Mouse (Mus musculus): Measurements from ENCODE around the gene Lpin3.
A peak's percentile ranks its signal among the peaks of the same experiment; 100 is the strongest.

The Lpin3 gene

GRCm38 (mm10) chr2:160887284-160887683, 6.8 kb downstream of the Lpin3 start:
- DNase-seq (ENCODE audit: low spot score in 2 of 2): peak; percentile 72 to 75

GRCm38 (mm10) chr2:160887859-160888258, 7.4 kb downstream of the Lpin3 start:
- no peak for DNase-seq (ENCODE audit: low spot score in 2 of 2)

- no peak for DNase-seq (ENCODE audit: low spot score in 2 of 2)
Observed at GRCm38 (mm10) chr2:160891045-160891444, 10.6 kb downstream of the Lpin3 start.

GRCm38 (mm10) chr2:160891697-160892096, 11.2 kb downstream of the Lpin3 start:
- DNase-seq (ENCODE audit: low spot score in 2 of 2): no peak

DNA sequence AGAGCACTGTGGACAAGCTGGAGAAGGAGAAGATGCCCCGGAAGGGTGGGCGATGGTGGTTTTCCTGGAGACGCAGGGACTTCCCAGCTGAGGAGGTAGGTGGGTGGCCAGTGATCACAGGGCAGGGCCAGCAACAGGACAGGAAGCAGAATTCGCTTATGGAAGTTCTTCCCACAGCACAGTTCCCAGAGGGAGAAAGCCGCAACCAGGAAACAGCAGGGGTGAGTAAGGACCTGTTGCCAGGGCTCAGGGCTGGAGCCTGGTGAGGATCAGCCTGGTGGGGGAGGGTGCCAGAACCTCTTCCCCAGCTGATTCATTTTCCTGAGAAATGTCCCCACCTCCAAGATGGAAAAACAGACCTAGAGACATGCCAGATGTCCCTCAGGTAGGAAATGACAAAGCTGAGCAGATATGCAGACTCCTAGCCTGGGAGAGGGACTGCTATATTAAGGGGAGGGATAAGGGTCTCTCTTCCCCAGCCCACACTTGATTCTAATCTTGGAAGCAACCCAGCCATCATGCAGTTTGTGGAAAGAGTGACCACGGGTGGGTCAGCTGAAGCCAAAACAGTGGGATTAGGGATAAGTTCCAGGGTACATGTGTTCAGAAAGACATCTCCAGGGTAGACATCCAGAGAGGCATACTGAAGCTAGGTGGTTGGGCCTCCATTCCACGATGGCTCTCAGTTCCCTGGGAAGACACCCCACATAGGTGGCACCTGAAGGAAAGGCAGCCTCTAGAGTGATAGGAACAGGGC, 21.4 kb downstream of the Lpin3 start:
- no peak for DNase-seq (ENCODE audit: low spot score in 2 of 2)

GRCm38 (mm10) chr2:160905301-160905700, 24.8 kb downstream of the Lpin3 start:
- DNase-seq (ENCODE audit: low spot score in 2 of 2): no peak

- DNase-seq (ENCODE audit: low spot score in 2 of 2): no peak
Observed at GRCm38 (mm10) chr2:160906101-160906500, 25.6 kb downstream of the Lpin3 start.

DNA sequence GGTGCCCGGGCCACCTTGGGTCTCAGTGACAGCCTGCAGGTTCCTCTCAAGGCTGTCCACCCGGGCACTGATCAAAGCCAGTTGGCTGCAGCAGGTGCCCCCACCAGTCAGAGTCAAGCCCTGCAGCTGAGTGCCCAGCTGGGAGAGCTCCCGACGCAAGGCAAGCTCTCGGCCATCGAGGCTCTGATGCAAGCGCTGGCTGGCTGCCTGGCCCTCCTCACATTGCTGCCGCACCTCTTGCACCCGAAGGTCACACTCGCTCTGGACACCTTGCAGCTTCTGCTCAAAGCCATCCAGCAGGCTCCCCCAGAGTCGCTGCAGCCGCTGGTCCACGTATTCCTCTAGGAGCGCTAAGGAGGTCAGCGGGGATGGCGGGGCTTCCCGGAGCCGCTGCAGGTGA, 28.1 kb downstream of the Lpin3 start:
- DNase-seq (ENCODE audit: low spot score in 2 of 2): no peak

DNA sequence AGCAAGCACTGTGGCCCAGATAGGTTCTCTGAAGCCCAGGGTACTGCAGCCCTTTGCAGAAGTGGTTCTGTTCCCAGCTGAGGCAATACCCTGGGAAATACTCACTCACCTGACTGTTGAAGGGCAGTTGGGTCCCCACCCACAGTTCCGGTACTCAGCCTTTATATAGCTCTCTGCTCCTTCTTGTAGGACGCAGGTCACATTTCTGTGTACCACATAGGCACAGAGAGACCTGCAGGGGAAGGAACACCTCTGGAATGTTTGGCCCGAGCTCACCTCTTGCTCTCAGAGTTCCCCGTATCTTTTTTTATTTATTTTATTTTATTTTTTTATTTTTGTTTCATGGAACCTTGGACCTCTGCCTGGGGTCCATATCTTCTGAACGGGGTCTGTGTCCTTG, 30.2 kb downstream of the Lpin3 start:
- no peak for DNase-seq (ENCODE audit: low spot score in 2 of 2)

DNA sequence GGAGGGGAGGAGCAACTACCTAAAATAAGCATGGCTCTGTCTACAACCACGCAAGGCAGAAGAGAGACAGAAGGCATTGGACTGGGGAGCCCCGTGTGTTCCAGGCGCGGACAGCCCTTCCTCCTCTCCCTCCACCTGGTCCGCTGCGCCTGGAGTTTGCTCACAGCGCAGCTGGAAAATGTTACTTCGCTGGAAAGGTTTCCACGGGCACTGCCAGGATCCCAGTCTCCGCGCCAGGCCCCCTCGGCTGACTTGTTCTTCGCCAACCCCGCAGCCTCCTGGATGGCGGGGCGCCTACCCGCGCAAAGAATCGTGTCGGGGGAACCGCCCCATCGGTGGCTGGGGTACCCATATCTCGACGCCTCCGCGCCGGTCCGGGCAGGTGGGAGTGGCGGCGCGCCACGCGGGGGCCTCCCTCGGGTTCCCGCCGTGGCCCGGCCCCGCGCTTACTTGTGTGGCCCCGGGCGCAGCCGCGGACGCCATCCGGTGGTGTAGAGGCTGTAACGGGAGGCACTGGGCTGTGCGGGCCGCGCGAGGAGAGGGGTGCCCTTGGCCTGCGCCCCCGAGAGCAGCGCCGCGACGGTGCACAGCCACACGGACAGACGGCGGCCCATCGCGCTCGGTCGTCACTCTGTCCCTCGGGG, 31.2 kb downstream of the Lpin3 start:
- no peak for DNase-seq (ENCODE audit: low spot score in 2 of 2)

DNA sequence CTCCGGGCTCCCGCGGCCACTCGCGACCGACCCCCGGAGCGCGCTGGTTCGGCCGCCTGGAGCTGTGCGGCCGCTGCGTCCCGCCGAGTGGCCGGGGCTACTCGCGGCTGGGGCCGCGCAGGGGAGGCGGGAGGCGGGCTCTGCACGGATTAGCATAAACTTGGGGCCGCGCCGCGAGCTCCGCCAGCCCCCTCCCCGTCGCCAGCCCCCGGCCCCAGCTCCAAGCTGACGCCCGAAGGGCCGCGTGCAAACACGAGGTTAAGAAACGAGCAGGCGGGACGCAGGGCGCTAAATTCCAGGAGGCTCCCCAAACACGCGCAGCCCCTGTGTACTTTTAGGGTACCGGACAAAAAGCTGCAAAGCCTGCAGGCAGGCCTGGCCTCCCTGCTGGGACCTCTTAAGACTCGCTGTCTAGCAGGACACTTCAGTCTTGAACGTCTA, 31.8 kb downstream of the Lpin3 start, which contains the start of gene Emilin3:
Gene Emilin3, minus strand, starts transcription at position 98 of the 441 bp plus-strand sequence.
- DNase-seq (ENCODE audit: low spot score in 2 of 2): no peak

DNA sequence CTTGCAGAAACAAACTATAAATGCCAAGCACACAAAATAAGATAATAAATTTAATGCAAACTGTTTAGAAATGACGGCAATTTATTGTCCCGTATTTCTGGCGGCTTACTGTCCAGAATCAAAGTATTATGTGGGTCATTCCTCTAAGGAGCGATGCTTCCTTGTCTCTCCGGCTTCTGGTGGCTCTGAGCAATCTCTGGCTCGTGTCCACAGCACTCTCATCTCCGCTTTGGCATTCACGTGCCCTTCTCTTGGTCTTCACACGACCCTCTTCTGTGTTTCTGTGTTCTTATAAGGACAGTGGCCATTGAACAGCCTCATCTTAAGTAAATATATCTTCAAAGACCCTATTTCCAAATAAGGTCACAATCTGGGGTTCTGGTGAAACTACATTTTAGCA, 34.2 kb downstream of the Lpin3 start:
- no peak for DNase-seq (ENCODE audit: low spot score in 2 of 2)

DNA sequence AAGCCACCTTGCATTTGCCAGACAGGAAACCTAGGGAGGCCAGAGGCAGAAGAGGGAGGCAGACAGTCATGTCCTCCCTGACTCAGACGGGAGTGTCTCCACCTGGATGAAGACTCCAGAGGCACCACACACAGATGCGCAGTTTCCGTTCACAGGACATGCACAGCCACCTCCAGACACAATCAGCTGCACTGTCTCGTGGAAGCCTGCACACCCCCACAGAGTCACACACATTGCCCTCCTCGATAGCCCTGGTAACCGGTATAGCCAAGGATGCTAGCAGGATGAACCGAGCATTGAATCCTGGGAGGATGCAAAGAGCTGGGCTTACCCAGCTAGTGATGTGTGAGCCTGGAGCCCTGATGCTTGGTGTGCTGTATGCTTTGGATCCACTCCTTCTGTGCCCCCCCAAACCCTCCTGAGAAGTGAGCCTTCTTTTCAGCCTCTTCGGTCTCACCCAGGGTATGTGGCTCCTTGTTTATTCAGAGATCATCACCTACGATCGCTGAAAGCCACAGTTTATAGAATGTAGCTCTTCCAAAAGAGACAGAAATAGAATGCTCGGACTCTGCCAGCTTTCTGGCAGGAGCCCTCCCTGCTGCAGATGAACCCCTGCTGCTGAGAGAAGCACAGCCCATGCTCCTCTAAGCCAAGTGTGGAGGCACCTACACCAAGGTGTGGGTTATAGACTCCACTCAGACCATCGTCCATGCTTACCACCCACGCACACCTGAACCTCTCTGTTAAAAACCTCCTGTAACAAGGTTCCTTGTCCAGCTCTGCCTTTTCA, 35.5 kb downstream of the Lpin3 start:
- no peak for DNase-seq (ENCODE audit: low spot score in 2 of 2)

- DNase-seq (ENCODE audit: low spot score in 2 of 2): no peak
Observed at GRCm38 (mm10) chr2:160916714-160917113, 36.2 kb downstream of the Lpin3 start.

DNA sequence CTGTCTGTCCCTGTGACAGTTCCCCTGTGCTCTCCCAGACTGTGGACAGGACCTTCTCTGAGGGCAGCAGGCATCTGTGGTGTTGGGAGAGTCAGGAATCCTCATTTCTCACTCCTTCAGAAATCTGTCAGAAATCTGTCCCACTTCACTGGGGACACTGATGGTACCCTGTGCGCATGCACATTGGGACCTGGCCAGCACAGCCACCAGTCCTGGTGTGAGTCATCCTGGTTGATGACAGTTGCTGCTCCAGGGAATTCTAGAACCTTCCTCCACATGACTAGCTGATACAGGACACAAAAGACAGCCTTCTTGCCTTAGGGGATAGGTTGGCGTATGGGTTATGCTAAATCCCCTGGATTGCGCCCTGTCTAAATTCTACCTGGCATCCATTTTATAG, 36.8 kb downstream of the Lpin3 start:
- no peak for DNase-seq (ENCODE audit: low spot score in 2 of 2)

DNA sequence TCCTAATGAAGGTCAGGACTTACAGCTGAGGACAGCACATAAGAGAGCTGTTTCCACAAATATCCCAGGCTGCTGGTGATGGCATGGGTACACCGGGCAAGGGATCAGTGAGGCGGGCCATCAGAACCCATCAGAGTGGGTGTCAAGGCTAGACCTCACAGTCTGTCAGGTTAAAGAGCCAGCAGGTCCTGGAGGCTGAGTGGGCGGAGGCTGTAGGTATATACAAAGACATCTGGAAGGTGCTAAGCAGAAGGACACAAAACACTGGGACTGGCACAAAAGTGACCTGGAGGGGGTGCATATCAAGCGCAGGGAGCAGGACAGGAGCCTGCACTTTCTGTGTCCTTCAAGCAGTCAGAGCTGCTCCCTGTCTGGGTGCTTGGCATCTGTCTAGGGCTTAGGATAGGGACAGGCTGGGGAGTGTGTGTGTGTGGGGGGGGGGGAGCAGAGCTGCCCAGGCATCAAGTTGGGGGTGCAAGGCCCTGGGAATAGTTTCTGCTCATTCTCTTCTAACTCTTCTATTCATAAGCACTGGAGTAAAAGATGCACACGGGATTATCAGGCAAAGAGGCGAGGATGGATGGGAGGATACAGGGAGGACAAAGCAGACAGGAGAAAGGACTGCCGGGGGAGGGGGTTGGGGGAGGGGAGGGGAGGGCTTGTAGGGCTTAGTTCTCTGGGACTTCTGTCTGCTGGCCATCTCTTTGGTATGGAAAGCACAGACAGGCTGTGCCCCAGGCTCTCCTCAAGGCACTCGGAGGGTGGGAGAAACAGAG, 37.9 kb downstream of the Lpin3 start:
- DNase-seq (ENCODE audit: low spot score in 2 of 2): no peak

GRCm38 (mm10) chr2:160918930-160919215, 38.4 kb downstream of the Lpin3 start:
- DNase-seq (ENCODE audit: low spot score in 2 of 2): no peak

DNA sequence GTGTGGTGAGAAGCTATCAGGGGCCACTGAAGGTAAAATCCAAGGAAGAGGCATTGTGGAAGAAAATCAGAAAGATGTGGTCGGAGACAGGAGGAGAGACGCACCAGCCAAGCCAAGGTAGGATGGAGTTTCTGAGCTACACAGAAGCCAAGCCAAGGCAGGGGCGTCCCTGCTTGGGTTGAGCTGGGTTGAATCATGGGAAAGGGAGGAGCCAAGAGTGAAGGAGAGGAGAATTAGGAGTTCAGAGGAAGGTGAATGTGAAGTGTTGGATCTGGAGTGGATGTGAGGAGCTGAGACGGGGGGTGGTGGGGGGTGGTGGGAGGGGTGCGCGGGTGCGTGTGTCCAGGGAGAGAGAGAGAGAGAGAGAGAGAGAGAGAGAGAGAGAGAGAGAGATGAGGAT, 40.8 kb downstream of the Lpin3 start:
- DNase-seq (ENCODE audit: low spot score in 2 of 2): no peak

DNA sequence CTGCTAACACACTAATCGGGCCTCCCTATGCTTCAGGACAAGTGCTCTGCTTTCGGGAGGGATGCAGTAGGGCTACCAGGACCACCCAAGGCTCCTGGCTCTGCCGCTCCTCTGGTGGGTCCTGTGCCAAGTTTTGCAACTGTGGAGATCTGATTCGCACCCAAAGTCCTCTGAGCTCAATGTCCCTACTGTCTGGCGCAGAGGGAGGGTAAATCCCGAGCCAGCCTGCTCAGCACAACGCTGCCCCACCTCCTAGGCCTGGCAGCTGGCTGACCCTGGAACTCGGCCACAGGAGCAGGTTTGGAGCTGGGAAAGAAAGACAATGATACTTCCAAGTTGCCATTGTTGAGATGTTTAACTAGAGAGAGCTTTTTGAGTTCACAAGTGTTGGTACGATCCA, 44.7 kb downstream of the Lpin3 start:
- no peak for DNase-seq (ENCODE audit: low spot score in 2 of 2)

DNA sequence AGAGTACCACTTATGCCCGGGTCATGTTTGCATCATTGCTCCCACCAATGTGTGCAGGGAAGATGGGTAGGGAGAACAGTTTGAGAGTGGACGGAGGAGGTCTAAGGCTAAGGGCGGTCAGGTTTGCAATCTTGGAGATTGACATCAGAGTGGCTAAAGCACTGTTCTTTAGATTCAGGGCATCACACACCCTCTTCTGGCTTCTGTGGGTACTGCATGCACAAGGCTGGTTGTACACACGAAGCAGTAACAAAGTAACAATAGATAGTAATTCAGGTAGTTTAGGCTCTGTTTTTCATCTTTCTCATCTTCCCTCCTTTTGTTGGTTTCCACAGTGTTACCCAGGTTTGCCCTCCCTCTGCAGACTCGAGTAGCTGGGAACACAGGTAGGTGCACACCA, 50.9 kb downstream of the Lpin3 start:
- no peak for DNase-seq (ENCODE audit: low spot score in 2 of 2)

DNA sequence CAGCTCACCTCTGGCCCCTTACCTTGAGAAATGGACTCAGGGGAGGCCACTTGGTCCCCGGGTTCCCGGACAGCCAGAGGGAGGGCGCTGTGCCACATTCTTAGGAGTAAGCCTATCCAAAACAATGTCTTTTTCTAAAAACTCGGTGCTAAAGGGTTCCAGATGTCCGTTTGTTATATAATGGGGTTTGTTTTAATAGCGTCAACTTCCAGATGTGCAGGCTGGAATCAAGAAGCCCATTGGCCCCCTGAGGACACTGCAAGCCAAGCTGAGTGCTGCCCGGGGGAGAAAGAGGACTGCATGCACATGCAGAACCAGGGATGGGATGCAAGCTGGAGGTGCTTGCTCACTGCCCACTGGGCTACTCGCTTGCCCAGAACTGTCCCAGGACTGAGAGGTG, 51.9 kb downstream of the Lpin3 start:
- no peak for DNase-seq (ENCODE audit: low spot score in 2 of 2)

GRCm38 (mm10) chr2:160932981-160933380, 52.5 kb downstream of the Lpin3 start:
- DNase-seq (ENCODE audit: low spot score in 2 of 2): no peak

All from right cerebral cortex, postnatal 36 days (tissue).